Mouse (Mus musculus) bone marrow macrophage, adult 2 months (primary cell): Measurements from ENCODE around the gene Ilf2. TPM values are rescaled to one million over a fixed set of nuclear protein-coding genes. Genes with fewer than 3 reads are reported as not detected.
A peak's percentile ranks its signal among the peaks of the same experiment; 100 is the strongest.

ENCODE experiments used
- H3K27ac ChIP-seq: 2 replicates; pipeline ENCODE4 v1.5.1; 2012; ENCODE audit warnings: low read depth, low read length; ENCODE audit not compliant: insufficient read depth
- H3K4me1 ChIP-seq: 2 replicates; pipeline ENCODE4 v1.6.1; 2012; ENCODE audit warnings: low read length; ENCODE audit not compliant: control insufficient read depth, insufficient read depth
- H3K4me3 ChIP-seq: 2 replicates; pipeline ENCODE4 v1.5.1; 2012; ENCODE audit warnings: mild to moderate bottlenecking, low read length, moderate library complexity; ENCODE audit not compliant: insufficient read depth
- CTCF ChIP-seq: IDR thresholded peaks from 2 replicates; pipeline ENCODE4 v1.5.1; 2012; ENCODE audit warnings: low read depth, mild to moderate bottlenecking, low read length, moderate library complexity
- POLR2A ChIP-seq: IDR thresholded peaks from 2 replicates; pipeline ENCODE4 v1.6.1; 2012; ENCODE audit warnings: mild to moderate bottlenecking, low read depth, low read length, borderline replicate concordance
- polyA plus RNA-seq: library from polyadenylated mRNA; stranded (reverse); fragments of >200 nt; gene quantifications from 2 replicates; pipeline ENCODE4 v1.2.4, GENCODE M21; 2012; ENCODE audit not compliant: missing spikeins, insufficient read depth, insufficient read length

Gene Ilf2
- 29.3 and 29.8 TPM in 2 replicates for polyA plus RNA-seq

DNA sequence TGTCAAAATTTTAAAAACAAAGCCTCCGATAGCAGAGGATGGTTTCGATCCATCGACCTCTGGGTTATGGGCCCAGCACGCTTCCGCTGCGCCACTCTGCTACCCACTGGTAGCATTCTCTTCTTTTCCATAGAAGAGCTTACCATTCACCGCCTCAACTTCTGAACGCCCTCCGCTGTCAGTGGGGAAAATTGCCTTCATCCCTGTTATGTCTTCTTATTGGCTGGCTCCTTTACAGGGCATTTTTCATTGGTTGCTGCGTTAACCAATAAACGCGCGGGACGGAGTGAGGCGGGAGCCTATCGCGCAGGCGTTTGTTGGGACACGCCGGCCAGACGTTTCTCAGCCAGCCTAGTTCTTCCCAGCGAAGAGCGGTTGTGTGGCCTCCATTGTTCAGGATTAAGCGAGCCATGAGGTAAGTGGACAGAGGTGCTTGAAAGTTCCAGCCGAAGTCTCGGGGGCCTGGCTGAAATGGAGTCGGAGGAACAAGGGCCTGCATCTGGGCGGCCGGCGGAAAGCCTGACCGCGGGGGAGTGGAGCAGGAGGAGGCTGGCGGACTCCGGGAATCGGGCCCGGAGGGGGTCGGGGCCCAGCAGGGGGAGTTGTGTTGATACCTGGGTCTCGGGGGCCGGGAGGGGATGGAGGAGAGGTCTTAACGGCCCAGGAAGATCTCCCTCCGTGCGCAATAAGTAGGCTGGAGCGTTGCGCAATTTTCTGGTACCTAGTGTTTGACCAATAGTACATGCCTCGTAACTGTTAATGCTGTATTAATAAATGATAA is at the start of gene Ilf2:
Ilf2 (plus strand) TSS at position 296 of the 781 bp plus-strand sequence.
- Histone ChIP-seq H3K4me1 (peaks cover 9% of the 10 kb centered on the region), H3K27ac (peak within 1 kb of the TSS; percentile 38), H3K4me3 (peak within 1 kb of the TSS; percentile 80)
- 0 out of 2 replicates have a peak, but pooled peaks have one; percentile 20 for TF ChIP-seq CTCF
- TF ChIP-seq POLR2A = 0 out of 2 replicates have a peak, but pooled peaks have one; percentile 51

DNA sequence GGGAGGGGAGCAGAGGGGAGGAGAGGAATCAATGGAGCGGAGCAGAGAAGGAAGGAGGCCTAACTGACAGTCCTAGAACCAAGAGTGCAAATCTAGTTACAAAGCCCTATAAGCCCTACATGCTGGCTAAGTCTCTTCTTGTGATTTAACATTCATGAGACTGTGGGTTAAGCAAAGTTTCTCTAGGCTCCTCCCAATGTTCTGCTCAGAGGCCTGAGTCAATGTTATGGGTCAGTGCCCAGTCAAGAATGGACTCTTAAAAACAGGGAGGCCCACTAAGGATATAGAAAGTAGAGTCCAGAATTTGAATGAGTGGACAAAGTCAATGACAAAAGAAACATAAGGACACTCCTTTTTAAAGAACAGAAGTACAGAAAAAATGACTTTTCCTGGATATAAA is 48.4 kb upstream of the Ilf2 start:
- peaks cover 20% of the 10 kb centered on the region for H3K4me1 ChIP-seq
- H3K4me3 ChIP-seq = no peak overlapping the region
- no peak for TF ChIP-seq POLR2A
- TF ChIP-seq CTCF = no peak
- H3K27ac ChIP-seq = no peak overlapping the region

DNA sequence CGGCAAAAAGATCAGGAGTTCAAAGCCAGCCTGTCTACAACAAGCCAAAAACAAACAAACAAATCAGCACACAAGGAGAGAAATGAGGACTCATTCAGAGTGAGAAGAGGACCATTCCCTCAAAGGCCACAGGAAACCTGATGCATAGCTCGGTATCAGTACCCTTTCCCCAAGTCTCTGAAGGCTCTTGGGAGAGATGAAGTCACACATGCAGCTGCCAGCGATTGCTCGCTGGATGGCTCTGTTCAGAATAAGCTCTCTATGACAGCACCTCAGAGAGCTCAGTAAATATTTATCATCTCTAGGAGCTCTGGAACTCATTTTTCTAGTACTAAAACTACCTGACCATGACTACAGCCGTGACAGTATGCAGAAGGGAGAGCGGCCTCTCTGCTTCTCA is 47.7 kb upstream of the Ilf2 start:
- no peak overlapping the region for H3K27ac ChIP-seq
- TF ChIP-seq CTCF (no peak), POLR2A (no peak)
- no peak overlapping the region for H3K4me3 ChIP-seq
- peaks cover 20% of the 10 kb centered on the region for H3K4me1 ChIP-seq

DNA sequence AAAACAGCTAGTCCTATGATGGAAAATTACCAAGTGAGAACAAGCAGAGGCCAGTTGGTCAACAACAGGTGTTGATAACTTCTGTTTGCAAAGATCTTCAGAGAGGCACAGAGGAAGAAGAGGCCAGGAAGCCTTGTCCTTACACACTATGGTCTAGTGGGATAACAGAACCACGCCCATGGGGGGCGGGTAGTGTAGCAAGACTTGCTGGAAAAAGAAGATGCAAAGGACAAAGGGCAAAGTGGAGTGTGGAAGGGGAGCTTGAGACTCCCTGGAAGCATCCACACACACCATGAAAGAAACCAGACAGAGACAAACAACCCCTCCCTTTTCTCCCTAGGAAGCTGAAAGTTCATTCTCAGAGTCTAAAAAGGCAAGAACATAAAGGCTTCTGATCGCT is 46.4 kb upstream of the Ilf2 start:
- H3K4me1 ChIP-seq = peaks cover 19% of the 10 kb centered on the region
- no peak overlapping the region for H3K4me3 ChIP-seq
- H3K27ac ChIP-seq = no peak overlapping the region
- TF ChIP-seq POLR2A (no peak), CTCF (no peak)

DNA sequence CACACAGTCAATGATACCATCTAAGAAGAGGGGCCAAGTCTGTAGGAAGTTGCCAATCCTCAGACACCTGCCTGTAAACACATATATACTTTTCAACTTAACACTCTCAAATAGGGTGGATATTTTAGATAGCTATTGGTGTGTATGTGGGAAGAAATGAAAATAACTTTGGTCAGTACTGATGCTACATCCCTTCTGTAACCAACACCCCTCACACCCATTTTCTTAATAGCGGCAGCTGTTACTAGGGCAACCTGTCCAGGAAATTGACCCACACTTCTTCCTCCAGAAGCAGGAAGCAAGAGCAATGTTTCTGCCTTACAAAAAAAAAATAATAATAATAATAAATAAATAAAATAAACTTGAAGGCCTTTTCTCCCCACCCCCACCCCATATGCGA is 43.6 kb upstream of the Ilf2 start:
- Histone ChIP-seq H3K27ac (peak overlapping the region; percentile 90; the same call in 1 of the 2 replicates), H3K4me1 (peaks cover 20% of the 10 kb centered on the region), H3K4me3 (peak overlapping the region; percentile 72)
- TF ChIP-seq POLR2A = no peak
- TF ChIP-seq CTCF = no peak

DNA sequence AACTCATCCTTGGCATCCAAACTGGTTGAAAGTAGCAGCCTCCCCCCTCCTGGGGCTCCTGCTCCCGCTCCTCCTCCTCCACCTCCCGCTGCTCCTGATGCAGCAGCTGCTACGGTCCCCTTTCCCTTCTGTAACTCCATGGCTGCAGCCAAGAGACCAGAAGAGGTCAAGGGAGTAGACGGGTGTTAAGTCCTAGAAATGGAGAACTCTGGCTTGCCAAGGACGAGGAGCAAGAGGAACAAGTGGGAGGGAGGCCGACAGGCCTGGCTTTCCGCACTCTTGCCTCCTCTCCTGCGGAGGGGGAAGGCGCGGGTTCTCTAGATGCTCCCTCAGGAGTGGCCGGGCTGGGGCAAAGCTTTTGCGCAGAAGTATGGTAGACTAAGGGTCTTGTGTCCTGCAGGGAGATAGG is 43.1 kb upstream of the Ilf2 start:
- Histone ChIP-seq H3K4me1 (peaks cover 24% of the 10 kb centered on the region), H3K4me3 (peak overlapping the region; percentile 72), H3K27ac (peak overlapping the region; percentile 90)
- TF ChIP-seq CTCF (no peak), POLR2A (no peak)

DNA sequence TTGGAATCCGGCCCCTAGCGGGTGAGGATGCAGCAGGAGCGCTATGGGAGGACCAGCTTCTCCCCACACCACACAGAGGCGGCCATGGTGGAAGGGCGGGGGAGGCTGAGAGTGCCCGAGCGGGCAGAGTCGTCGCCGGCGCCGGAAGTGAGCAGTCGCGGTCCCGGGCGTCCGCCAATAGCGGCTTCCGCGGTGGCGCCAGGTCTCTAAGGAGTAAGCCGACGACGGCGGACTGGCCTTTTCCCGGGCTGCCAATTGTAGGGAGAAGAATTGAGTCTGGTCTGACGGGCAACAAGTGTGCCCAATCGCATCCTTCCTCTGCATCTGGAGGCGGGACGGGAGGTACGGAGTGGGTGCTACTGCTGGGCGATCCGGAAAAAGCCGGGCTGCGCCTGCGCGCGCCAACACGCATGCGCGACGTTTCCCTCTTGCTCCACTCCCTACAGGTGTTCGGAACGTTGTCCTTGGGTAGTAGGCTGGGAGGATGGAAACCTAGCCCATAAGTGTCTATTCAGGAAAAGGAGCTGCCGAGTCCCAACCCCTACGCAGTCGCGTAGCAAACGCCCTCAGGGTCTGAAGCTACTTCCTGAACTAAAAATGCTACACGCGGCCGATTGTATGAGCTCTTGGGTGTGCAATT is 42.4 kb upstream of the Ilf2 start, which contains the start of gene Ints3:
Ints3 (minus strand) TSS at position 242 of the 640 bp plus-strand sequence.
- Histone ChIP-seq H3K4me3 (peak within 1 kb of the TSS; percentile 72), H3K27ac (peak within 1 kb of the TSS; percentile 90), H3K4me1 (peaks cover 31% of the 10 kb centered on the region)
- TF ChIP-seq POLR2A (peak; percentile 66; the same call in 1 of the 2 replicates), CTCF (no peak)

DNA sequence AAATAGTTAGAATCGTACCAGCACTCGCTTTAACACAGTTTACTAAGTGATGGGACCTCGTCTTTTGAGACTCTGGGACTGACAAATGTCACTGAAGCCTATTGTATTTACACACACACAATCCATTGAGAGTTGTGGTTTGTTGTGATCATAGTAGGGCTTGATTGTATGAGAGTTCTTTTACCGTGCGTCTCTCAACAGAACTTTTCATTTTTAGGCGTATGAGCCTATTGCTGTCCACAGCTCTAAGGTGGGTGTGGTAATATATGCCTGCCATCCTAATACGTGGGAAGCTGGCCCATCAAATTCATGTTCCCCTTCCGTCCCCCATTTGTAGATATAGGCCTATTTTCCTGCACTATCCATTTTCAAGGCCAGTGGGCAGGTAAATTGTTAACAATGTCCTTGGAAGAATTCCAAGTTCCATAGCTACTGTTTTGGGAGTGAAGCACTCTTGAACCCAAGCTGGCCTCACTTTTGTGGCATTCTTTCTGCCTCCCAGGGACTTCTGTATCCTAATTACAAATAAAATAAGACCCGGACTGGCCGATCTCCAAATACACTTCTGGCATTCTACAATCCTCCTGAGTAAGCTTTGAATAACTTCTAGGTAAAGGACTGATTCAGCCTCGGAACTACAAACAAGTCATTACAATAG is 41.7 kb upstream of the Ilf2 start:
- Histone ChIP-seq H3K4me1 (peaks cover 32% of the 10 kb centered on the region), H3K4me3 (peak overlapping the region; percentile 70), H3K27ac (peak overlapping the region; percentile 39; the same call in 1 of the 2 replicates)
- TF ChIP-seq CTCF = no peak
- TF ChIP-seq POLR2A = no peak

DNA sequence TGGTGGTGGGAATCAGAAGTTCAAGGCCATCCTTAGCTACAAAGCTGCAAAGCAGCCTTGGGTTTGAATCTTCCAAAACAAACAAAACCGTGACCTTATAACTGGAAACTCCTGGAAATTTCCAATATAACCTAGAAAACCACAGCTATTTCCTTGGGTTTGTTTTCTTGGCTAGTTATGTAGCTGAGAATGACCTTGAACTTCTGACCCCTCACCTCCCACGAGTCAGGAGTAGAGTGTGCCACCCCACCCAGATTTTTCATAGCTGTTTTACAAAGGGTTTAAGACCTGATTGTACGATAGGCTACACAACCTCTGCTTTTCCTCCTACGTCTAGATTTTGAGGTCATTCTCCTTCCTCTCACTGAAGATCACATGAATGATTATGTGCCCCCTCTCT is 38.8 kb upstream of the Ilf2 start:
- TF ChIP-seq CTCF = no peak
- no peak for TF ChIP-seq POLR2A

DNA sequence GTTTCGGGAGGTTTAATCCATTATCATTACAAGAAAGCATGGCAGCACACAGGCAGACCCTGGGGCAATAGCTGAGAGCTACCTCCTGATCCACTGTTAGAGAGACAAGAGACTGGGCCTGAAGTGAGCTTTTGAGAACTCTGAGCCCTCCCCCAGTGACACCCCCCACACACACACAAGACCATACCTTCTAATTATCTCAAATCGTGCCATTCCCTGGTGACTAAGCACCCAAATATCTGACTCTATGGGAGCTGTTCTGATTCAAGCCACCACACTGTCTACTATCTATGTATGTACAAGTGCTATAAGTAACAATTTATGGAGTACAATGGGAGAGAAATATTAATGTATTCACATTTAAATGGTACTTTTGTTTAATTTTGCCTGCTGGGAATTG is 35.2 kb upstream of the Ilf2 start:
- no peak overlapping the region for H3K27ac ChIP-seq
- no peak overlapping the region for H3K4me3 ChIP-seq
- TF ChIP-seq CTCF (no peak), POLR2A (no peak)
- H3K4me1 ChIP-seq = peaks cover 13% of the 10 kb centered on the region

More for the DNA sequence above, 38.8 kb upstream of the Ilf2 start:
- no peak overlapping the region for H3K4me3 ChIP-seq
- no peak overlapping the region for H3K27ac ChIP-seq
- peaks cover 16% of the 10 kb centered on the region for H3K4me1 ChIP-seq
